Mouse (Mus musculus): ENCODE results near the gene Lonp1. TPM values are rescaled to one million over a fixed set of nuclear protein-coding genes. Genes with fewer than 3 reads are reported as not detected.

Gene Lonp1
- 31.6 and 34.6 TPM in 2 replicates for polyA plus RNA-seq (2021; fragmentation: Nextera tagmentation)
- long read RNA-seq, experiment 1, transcript Lonp1-201 (18 exons, 2,951 nt), result major isoform, 71 of 104 reads
- long read RNA-seq, experiment 1, partial matches to known transcripts, result 29 of 104 reads
- long read RNA-seq, experiment 1, other reads (novel, unspliced or antisense), result 4 of 104 reads
- long read RNA-seq, experiment 2, full-length matches to known transcripts, result 456 of 525 reads
- long read RNA-seq, experiment 2, partial matches to known transcripts, result 39 of 525 reads
- long read RNA-seq, experiment 2, other reads (novel, unspliced or antisense), result 30 of 525 reads

DNA sequence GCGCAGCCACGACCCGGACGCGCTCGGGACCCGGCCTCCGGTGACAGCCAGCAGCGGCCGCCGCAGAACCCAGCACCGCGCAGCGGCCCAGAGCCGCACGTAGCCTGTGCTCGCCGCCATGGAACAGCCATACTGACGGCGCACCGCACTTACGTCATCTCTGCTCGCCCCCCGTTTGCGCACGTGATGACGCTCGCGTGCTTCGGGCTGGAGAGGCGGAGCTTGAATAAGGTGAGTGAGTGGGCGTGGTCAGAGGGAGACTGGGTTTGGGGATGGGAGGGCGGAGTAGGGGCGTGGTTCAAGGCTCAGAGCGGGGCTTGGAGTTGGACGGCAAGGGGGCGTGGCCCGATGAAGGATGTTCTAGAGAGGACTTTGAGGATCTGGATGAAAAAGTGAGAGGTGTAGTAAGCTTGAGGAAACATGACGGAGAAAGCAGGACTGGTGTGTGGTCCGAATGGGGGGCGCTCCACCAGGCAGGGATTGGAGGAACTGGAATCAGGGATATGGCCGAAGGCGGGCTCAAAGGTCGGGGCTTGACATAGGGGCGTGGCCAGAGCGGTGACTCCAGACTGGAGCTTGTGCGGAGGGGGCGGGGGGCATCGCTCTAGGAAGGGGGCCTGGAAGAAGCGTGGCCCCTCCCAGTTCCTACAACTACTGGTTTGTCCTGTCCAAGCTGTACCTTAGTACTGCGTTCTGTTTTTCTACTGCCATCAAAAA, at the start of gene Lonp1:
Gene Lonp1, minus strand, starts transcription at position 134 of the 717 bp plus-strand sequence.

DNA sequence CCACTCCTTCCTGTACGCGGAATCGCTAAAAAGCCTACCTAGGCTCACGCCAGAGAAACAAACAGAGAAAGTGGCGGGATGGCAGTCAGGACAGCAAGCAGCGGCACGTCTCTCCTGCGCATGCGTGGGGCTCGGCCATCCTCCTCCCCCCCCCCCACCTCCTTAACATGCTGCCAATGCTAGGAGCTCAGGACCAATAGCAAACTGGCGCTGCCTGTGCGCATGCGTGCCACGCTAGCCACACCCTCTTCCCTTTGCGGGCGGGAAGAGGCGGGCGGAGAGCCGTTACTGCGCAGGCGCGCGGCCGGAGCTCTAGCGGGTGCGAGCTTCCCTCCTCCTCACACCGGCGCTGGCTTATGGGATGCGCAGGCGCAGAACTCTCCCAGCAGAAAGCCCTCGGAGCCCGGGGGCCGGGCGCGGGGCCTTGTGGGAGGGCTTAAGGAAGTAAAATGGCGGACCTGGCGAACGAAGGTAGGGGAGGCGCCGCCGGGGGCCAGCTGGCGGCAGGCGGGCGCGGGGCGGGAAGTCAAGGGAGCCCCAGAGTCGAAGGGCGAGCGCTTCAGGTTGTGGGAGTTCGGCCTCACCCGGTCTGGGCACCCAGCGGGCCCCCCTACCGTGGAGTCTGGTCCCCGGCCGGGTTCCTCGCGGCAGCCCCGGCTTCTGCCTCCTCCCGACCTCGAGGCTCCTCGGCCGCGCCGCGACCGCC, 46.4 kb upstream of the Lonp1 start, which contains the start of gene Ranbp3:
Gene Ranbp3, plus strand, starts transcription at position 354 of the 706 bp plus-strand sequence.

DNA sequence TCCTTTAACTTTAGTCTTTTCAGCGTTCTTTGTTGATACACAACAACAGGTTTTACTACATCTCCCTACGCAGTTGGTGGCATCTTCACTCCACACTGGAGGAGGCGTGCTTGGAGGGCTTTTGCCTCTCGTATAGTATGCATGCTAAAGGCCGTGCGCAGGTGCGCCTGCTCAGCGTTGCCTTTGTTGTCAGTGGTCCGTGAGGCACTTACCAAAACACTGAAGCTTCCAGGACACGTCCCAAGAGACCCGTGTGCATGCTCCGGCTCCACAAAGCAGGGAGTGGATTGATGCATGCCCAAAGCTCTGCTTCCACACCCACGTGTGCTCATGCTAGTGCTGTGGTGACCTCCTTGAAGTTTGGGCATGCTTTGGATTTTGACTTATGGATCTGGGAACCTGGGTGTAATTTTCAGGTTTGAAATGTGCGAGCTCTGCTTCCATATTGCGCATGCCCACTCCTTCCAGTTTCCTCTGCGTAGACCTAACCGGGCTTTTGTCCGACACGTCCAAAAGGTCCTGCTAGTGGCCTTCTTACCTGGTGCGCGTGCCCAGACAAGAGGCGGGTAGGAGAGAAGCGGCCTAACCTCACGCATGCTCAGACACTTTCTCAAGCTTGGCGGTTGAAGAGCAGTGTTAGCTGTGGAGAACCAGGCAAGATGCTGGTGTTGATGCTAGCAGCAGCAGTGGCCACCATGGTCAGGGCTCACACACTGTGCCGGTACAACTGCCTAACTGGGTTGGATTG, 1.0 kb upstream of the Lonp1 start, which contains the start of gene Catsperd:
Gene Catsperd, plus strand, starts transcription at position 614 of the 748 bp plus-strand sequence.

DNA sequence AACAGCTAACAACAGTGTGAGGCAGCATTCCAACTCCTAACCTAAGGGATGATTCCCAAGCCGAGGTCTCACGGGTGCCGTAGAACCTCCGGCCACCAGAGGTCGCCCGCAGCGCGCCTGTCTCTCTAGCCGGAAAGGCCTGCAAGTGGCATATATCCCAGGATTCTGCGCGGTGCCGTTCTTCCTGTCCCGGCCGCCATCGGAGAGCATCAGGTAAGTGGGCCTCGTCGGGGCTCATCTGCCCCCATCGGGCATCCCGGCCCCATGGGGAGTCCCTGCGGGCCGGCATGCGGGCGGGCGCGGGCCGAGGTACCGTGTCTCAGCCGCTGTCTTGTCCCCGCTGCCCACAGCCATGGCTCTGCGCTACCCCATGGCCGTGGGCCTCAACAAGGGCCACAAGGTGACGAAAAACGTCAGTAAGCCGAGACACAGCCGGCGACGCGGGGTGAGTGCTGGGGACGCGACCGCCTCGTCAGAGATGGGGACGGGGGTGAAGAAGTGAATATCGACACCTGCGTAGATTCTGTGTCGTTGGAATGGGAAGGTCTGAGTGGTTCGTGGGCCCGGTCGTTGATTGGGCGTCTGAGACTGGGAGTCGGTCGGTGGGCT, 13.3 kb downstream of the Lonp1 start, which contains the start of gene Rpl36:
Gene Rpl36, plus strand, starts transcription at position 181 of the 609 bp plus-strand sequence.

GRCm38 (mm10) chr17:56609452-56610171, 17.1 kb downstream of the Lonp1 start, which contains the start of gene 2410015M20Rik:
2410015M20Rik (minus strand) TSS chr17:56609771.

GRCm38 (mm10) chr17:56584257-56585130, 42.2 kb downstream of the Lonp1 start, which contains the start of the genes Safb2 and Safb:
Safb2 (minus strand) TSS chr17:56584585.
Safb (plus strand) TSS chr17:56584825.

Other genes starting within 250 kb of the Lonp1 start
- 187 and 245 TPM in 2 replicates for gene Ptprs, start 150.4 kb downstream of the Lonp1 start, polyA plus RNA-seq (2021; fragmentation: Nextera tagmentation)
- not detected in 2 replicates for gene Znrf4, start 114.5 kb downstream of the Lonp1 start, polyA plus RNA-seq (2021; fragmentation: Nextera tagmentation)
- not detected in 2 replicates for gene Gm20219, start 72.5 kb downstream of the Lonp1 start, polyA plus RNA-seq (2021; fragmentation: Nextera tagmentation)
- gene Safb2, start 42.3 kb downstream of the Lonp1 start, polyA plus RNA-seq (2021; fragmentation: Nextera tagmentation), result 13.1 and 13.4 TPM in 2 replicates
- 30.7 and 35.0 TPM in 2 replicates for gene Safb, start 42.1 kb downstream of the Lonp1 start, polyA plus RNA-seq (2021; fragmentation: Nextera tagmentation)
- gene 2410015M20Rik, start 17.1 kb downstream of the Lonp1 start, polyA plus RNA-seq (2021; fragmentation: Nextera tagmentation), result 467 and 517 TPM in 2 replicates
- 1,865 and 1,904 TPM in 2 replicates for gene Rpl36, start 13.5 kb downstream of the Lonp1 start, polyA plus RNA-seq (2021; fragmentation: Nextera tagmentation)
- gene Catsperd, start 1.3 kb upstream of the Lonp1 start, polyA plus RNA-seq (2021; fragmentation: Nextera tagmentation), result 0.30 and 0.35 TPM in 2 replicates
- 48.4 and 49.1 TPM in 2 replicates for gene Ranbp3, start 46.4 kb upstream of the Lonp1 start, polyA plus RNA-seq (2021; fragmentation: Nextera tagmentation)
- gene Ndufa11, start 90.9 kb upstream of the Lonp1 start, polyA plus RNA-seq (2021; fragmentation: Nextera tagmentation), result 1,051 and 1,264 TPM in 2 replicates
- 9.7 and 10.4 TPM in 2 replicates for gene Vmac, start 91.1 kb upstream of the Lonp1 start, polyA plus RNA-seq (2021; fragmentation: Nextera tagmentation)
- gene Nrtn, start 130.6 kb upstream of the Lonp1 start, polyA plus RNA-seq (2021; fragmentation: Nextera tagmentation), result 4.1 and 4.4 TPM in 2 replicates
- gene Dus3l, start 137.9 kb upstream of the Lonp1 start, polyA plus RNA-seq (2021; fragmentation: Nextera tagmentation), result 22.2 and 22.6 TPM in 2 replicates
- gene Prr22, start 143.4 kb upstream of the Lonp1 start, polyA plus RNA-seq (2021; fragmentation: Nextera tagmentation), result 0.14 TPM in 1 of 2 replicates, not detected in the other
- 1.8 and 2.1 TPM in 2 replicates for gene Rfx2, start 204.1 kb upstream of the Lonp1 start, polyA plus RNA-seq (2021; fragmentation: Nextera tagmentation)
- gene Acsbg2, start 247.6 kb upstream of the Lonp1 start, polyA plus RNA-seq (2021; fragmentation: Nextera tagmentation), result not detected in 2 replicates
- gene 1700061G19Rik, start 248.6 kb upstream of the Lonp1 start, polyA plus RNA-seq (2021; fragmentation: Nextera tagmentation), result 0.15 and 0.34 TPM in 2 replicates